Mouse (Mus musculus) heart, embryonic 16.5 days (tissue): ENCODE data around the gene Hebp1. TPM values are rescaled to one million over a fixed set of nuclear protein-coding genes. Genes with fewer than 3 reads are reported as not detected.

Source experiments
- ATAC-seq: fragments of 200-750 bp; cut with Nextera tagmentation; replicated peaks from 2 replicates; pipeline ENCODE4 v1.8.0; 2017; ENCODE audit warnings: moderate number of reproducible peaks; ENCODE audit not compliant: insufficient read depth, low FRiP score; ENCODE audit errors: extremely low read depth
- H3K27ac ChIP-seq: fragments of 300-500 bp; sonication (generic); 2 replicates; pipeline ENCODE4 v1.5.1; 2014; ENCODE audit warnings: mild to moderate bottlenecking, low read length, control low read depth, moderate library complexity
- H3K27me3 ChIP-seq: fragments of 300-500 bp; sonication (generic); 2 replicates; pipeline ENCODE4 v1.6.1; 2014; ENCODE audit warnings: low read length, mixed read lengths; ENCODE audit not compliant: control insufficient read depth, insufficient read depth
- H3K36me3 ChIP-seq: fragments of 300-500 bp; sonication (generic); 2 replicates; pipeline ENCODE4 v1.6.1; 2014; ENCODE audit not compliant: control insufficient read depth, insufficient read depth
- H3K4me1 ChIP-seq: fragments of 300-500 bp; sonication (generic); 2 replicates; pipeline ENCODE4 v1.6.1; 2014; ENCODE audit warnings: low read length, mixed read lengths; ENCODE audit not compliant: control insufficient read depth, insufficient read depth
- H3K4me2 ChIP-seq: fragments of 300-500 bp; sonication (generic); 2 replicates; pipeline ENCODE4 v1.6.1; 2014; ENCODE audit warnings: low read depth, mild to moderate bottlenecking, control low read depth, low read length
- H3K4me3 ChIP-seq: fragments of 300-500 bp; sonication (generic); 2 replicates; pipeline ENCODE4 v1.5.1; 2014; ENCODE audit warnings: mild to moderate bottlenecking, control low read depth, low read length
- H3K9ac ChIP-seq: fragments of 300-500 bp; sonication (generic); 2 replicates; pipeline ENCODE4 v1.6.1; 2014; ENCODE audit warnings: low read length, control low read depth
- H3K9me3 ChIP-seq: fragments of 300-500 bp; sonication (generic); replicated peaks from 2 replicates; pipeline ENCODE4 v1.6.1; 2016; ENCODE audit warnings: low read length; ENCODE audit not compliant: control insufficient read depth
- WGBS: fragments of 180-500 bp; shearing (Covaris S2); extraction: QIAGEN DNeasy Blood & Tissue Kit; methylation state at CpG from one replicate; pipeline ENCODE4 v1.1.7; 2014; 5-methylcytosine and 5-hydroxymethylcytosine counted together
- polyA plus RNA-seq: library from polyadenylated mRNA; unstranded; fragments of >200 nt; fragmentation: Nextera tagmentation; extraction: Ambion mirVana; gene quantifications from 2 replicates; pipeline ENCODE4 v1.2.1, GENCODE M21; 2015

Gene Hebp1
- polyA plus RNA-seq, 1 experiment from 2014 or later, result 15.1 TPM

GRCm38 (mm10) chr6:135191906-135192305 is 5.9 kb downstream of the Hebp1 start:
- H3K4me1 ChIP-seq, result peaks cover 3% of the 10 kb centered on the region
- H3K36me3 ChIP-seq, result no peaks in the 10 kb centered on the region
- H3K9me3 ChIP-seq, result no peaks in the 10 kb centered on the region
- 88% methylated on average over 1 of the region's 1 CpGs for WGBS
- no peak overlapping the region for H3K9ac ChIP-seq
- H3K27me3 ChIP-seq, result no peaks in the 10 kb centered on the region
- H3K4me3 ChIP-seq, result no peak overlapping the region
- H3K4me2 ChIP-seq, result no peak overlapping the region
- no peak overlapping the region for H3K27ac ChIP-seq
- no peak for ATAC-seq

- no peaks in the 10 kb centered on the region for H3K27me3 ChIP-seq
- H3K27ac ChIP-seq, result no peak overlapping the region
- H3K4me3 ChIP-seq, result no peak overlapping the region
- no peak overlapping the region for H3K4me2 ChIP-seq
- H3K4me1 ChIP-seq, result peaks cover 3% of the 10 kb centered on the region
- H3K9ac ChIP-seq, result no peak overlapping the region
- ATAC-seq, result no peak
- H3K36me3 ChIP-seq, result no peaks in the 10 kb centered on the region
- H3K9me3 ChIP-seq, result no peaks in the 10 kb centered on the region
- 73% methylated on average over 6 of the region's 6 CpGs for WGBS
Observed at GRCm38 (mm10) chr6:135190122-135190521, 7.7 kb downstream of the Hebp1 start.

GRCm38 (mm10) chr6:135188629-135189028 is 9.2 kb downstream of the Hebp1 start:
- 63% methylated on average over 4 of the region's 4 CpGs for WGBS
- no peaks in the 10 kb centered on the region for H3K36me3 ChIP-seq

GRCm38 (mm10) chr6:135187076-135187917 is 10.5 kb downstream of the Hebp1 start:
- no peaks in the 10 kb centered on the region for H3K27me3 ChIP-seq

More at GRCm38 (mm10) chr6:135188629-135189028, 9.2 kb downstream of the Hebp1 start:
- H3K4me2 ChIP-seq, result no peak overlapping the region
- no peak overlapping the region for H3K9ac ChIP-seq
- H3K9me3 ChIP-seq, result no peaks in the 10 kb centered on the region
- peaks cover 3% of the 10 kb centered on the region for H3K4me1 ChIP-seq
- no peak for ATAC-seq
- H3K4me3 ChIP-seq, result no peak overlapping the region
- no peaks in the 10 kb centered on the region for H3K27me3 ChIP-seq
- no peak overlapping the region for H3K27ac ChIP-seq

GRCm38 (mm10) chr6:135183961-135184360 is 13.9 kb downstream of the Hebp1 start:
- Histone ChIP-seq H3K9me3 (no peaks in the 10 kb centered on the region), H3K4me1 (no peaks in the 10 kb centered on the region), H3K27me3 (no peaks in the 10 kb centered on the region), H3K4me2 (no peak overlapping the region), H3K36me3 (no peaks in the 10 kb centered on the region), H3K4me3 (no peak overlapping the region), H3K9ac (no peak overlapping the region), H3K27ac (no peak overlapping the region)
- ATAC-seq, result no peak
- 36% methylated on average over 8 of the region's 8 CpGs for WGBS

More at GRCm38 (mm10) chr6:135187076-135187917, 10.5 kb downstream of the Hebp1 start:
- H3K4me3 ChIP-seq, result no peak overlapping the region
- no peak overlapping the region for H3K27ac ChIP-seq
- H3K4me1 ChIP-seq, result no peaks in the 10 kb centered on the region
- no peak for ATAC-seq
- H3K36me3 ChIP-seq, result no peaks in the 10 kb centered on the region
- no peaks in the 10 kb centered on the region for H3K9me3 ChIP-seq
- 52% methylated on average over 10 of the region's 10 CpGs for WGBS
- H3K9ac ChIP-seq, result no peak overlapping the region
- H3K4me2 ChIP-seq, result no peak overlapping the region

- no peak for ATAC-seq
- H3K4me3 ChIP-seq, result no peak overlapping the region
- WGBS, result 42% methylated on average over 5 of the region's 5 CpGs
- H3K9ac ChIP-seq, result no peak overlapping the region
- no peaks in the 10 kb centered on the region for H3K27me3 ChIP-seq
- no peak overlapping the region for H3K27ac ChIP-seq
- no peaks in the 10 kb centered on the region for H3K36me3 ChIP-seq
- H3K4me1 ChIP-seq, result no peaks in the 10 kb centered on the region
- H3K4me2 ChIP-seq, result no peak overlapping the region
- no peaks in the 10 kb centered on the region for H3K9me3 ChIP-seq
Observed at GRCm38 (mm10) chr6:135182925-135183324, 14.9 kb downstream of the Hebp1 start.

- H3K4me3 ChIP-seq, result no peak overlapping the region
- WGBS, result 34% methylated on average over 3 of the region's 3 CpGs
- H3K9me3 ChIP-seq, result no peaks in the 10 kb centered on the region; the same call in 1 of the 2 replicates
- H3K9ac ChIP-seq, result no peak overlapping the region
- H3K36me3 ChIP-seq, result no peaks in the 10 kb centered on the region
- no peaks in the 10 kb centered on the region for H3K4me1 ChIP-seq
- no peaks in the 10 kb centered on the region for H3K27me3 ChIP-seq
- H3K4me2 ChIP-seq, result no peak overlapping the region
- no peak for ATAC-seq
- no peak overlapping the region for H3K27ac ChIP-seq
Observed at GRCm38 (mm10) chr6:135178599-135178998, 19.2 kb downstream of the Hebp1 start.

GRCm38 (mm10) chr6:135177271-135177670 is 20.6 kb downstream of the Hebp1 start:
- no peaks in the 10 kb centered on the region for H3K4me1 ChIP-seq
- no peak overlapping the region for H3K4me2 ChIP-seq
- no peaks in the 10 kb centered on the region for H3K36me3 ChIP-seq
- H3K27ac ChIP-seq, result no peak overlapping the region
- no peaks in the 10 kb centered on the region for H3K27me3 ChIP-seq
- H3K4me3 ChIP-seq, result no peak overlapping the region
- no peak overlapping the region for H3K9ac ChIP-seq
- no peak for ATAC-seq
- H3K9me3 ChIP-seq, result no peaks in the 10 kb centered on the region; the same call in 1 of the 2 replicates

GRCm38 (mm10) chr6:135175014-135175413 is 22.8 kb downstream of the Hebp1 start:
- Histone ChIP-seq H3K4me1 (no peaks in the 10 kb centered on the region), H3K4me2 (no peak overlapping the region), H3K4me3 (no peak overlapping the region), H3K36me3 (no peaks in the 10 kb centered on the region), H3K9me3 (no peaks in the 10 kb centered on the region; the same call in 1 of the 2 replicates), H3K9ac (no peak overlapping the region), H3K27ac (no peak overlapping the region), H3K27me3 (no peaks in the 10 kb centered on the region)
- no peak for ATAC-seq
- 88% methylated on average over 1 of the region's 1 CpGs for WGBS
